Mouse (Mus musculus) urinary bladder, postnatal 10 days (tissue): ENCODE measurements around the gene Mpzl2.
"Not testable (repeated sequence)": the region's sequence is repeated elsewhere in the genome, so short reads cannot be mapped to it uniquely, and the experiment has no call there.

Experiments
- DNase-seq: peaks from one replicate; pipeline ENCODE4 v3.0.0; 2022; ENCODE audit warnings: low spot score

Mpzl2 gene

GRCm38 (mm10) chr9:45034526-45034925 lies 5.1 kb upstream of the Mpzl2 start:
- no peak for DNase-seq

GRCm38 (mm10) chr9:45037803-45038202 lies 1.8 kb upstream of the Mpzl2 start:
- not testable (repeated sequence) for DNase-seq

GRCm38 (mm10) chr9:45040066-45040845 lies 657 bp downstream of the Mpzl2 start:
- DNase-seq: no peak

GRCm38 (mm10) chr9:45041131-45041838 lies 1.7 kb downstream of the Mpzl2 start:
- no peak for DNase-seq

- peak; percentile 29 for DNase-seq
Measured at GRCm38 (mm10) chr9:45042056-45042720, 2.6 kb downstream of the Mpzl2 start.

- no peak for DNase-seq
Measured at GRCm38 (mm10) chr9:45042947-45043346, 3.3 kb downstream of the Mpzl2 start.

GRCm38 (mm10) chr9:45046973-45047372 lies 7.4 kb downstream of the Mpzl2 start:
- DNase-seq: no peak

GRCm38 (mm10) chr9:45048511-45048910 lies 8.9 kb downstream of the Mpzl2 start:
- DNase-seq: no peak

- no peak for DNase-seq
Measured at GRCm38 (mm10) chr9:45049731-45050130, 10.1 kb downstream of the Mpzl2 start.

- no peak for DNase-seq
Measured at GRCm38 (mm10) chr9:45050301-45050700, 10.7 kb downstream of the Mpzl2 start.

GRCm38 (mm10) chr9:45055082-45055713 lies 15.6 kb downstream of the Mpzl2 start, which contains the start of gene Mpzl3:
Gene Mpzl3 (plus strand): TSS chr9:45055186.
- peak; percentile 30 for DNase-seq

GRCm38 (mm10) chr9:45058304-45058940 lies 18.8 kb downstream of the Mpzl2 start:
- no peak for DNase-seq

- DNase-seq: no peak
Measured at GRCm38 (mm10) chr9:45060151-45060550, 20.6 kb downstream of the Mpzl2 start.

- DNase-seq: no peak
Measured at GRCm38 (mm10) chr9:45062677-45063076, 23.1 kb downstream of the Mpzl2 start.

- DNase-seq: no peak
Measured at GRCm38 (mm10) chr9:45064421-45064820, 24.8 kb downstream of the Mpzl2 start.

- no peak for DNase-seq
Measured at GRCm38 (mm10) chr9:45066735-45067134, 27.1 kb downstream of the Mpzl2 start.

- no peak for DNase-seq
Measured at GRCm38 (mm10) chr9:45071800-45072199, 32.2 kb downstream of the Mpzl2 start.

GRCm38 (mm10) chr9:45077859-45078258 lies 38.3 kb downstream of the Mpzl2 start:
- DNase-seq: no peak

GRCm38 (mm10) chr9:45079011-45079410 lies 39.4 kb downstream of the Mpzl2 start, which contains the start of gene Jaml:
Gene Jaml (plus strand): TSS chr9:45079183.
- DNase-seq: no peak

GRCm38 (mm10) chr9:45083132-45083531 lies 43.5 kb downstream of the Mpzl2 start:
- no peak for DNase-seq

- DNase-seq: no peak
Measured at GRCm38 (mm10) chr9:45084556-45084955, 45.0 kb downstream of the Mpzl2 start.
